Mouse (Mus musculus): ENCODE measurements at regions not wholly inside any gene's neighbourhood (a gene's known extent, or its start where the extent isn't known, plus 50 kb on each side); places are given as distances from the start of the nearest gene placed in this dataset.
"Not testable (repeated sequence)": the region's sequence is repeated elsewhere in the genome, so short reads cannot be mapped to it uniquely, and the experiment has no call there.

GRCm38 (mm10) chr11:31560775-31561174 is 110.9 kb downstream of the Bod1 start:
- Histone ChIP-seq H3K9ac (ENCODE audit: low read depth, low read length) (no peak overlapping the region), H3K27me3 (replicated peaks; ENCODE audit: control insufficient read depth, insufficient read depth, low read length) (no peaks in the 10 kb centered on the region), H3K4me3 (ENCODE audit: low read depth, low read length) (no peak overlapping the region)

GRCm38 (mm10) chr11:31555042-31555441 is 116.6 kb downstream of the Bod1 start:
- no peak for ATAC-seq
- 87% methylated on average over 4 of the region's 4 CpGs for WGBS
- Histone ChIP-seq H3K27me3 (replicated peaks; ENCODE audit: control insufficient read depth, insufficient read depth, low read length) (no peaks in the 10 kb centered on the region), H3K9ac (ENCODE audit: low read depth, low read length) (no peak overlapping the region), H3K36me3 (ENCODE audit: control insufficient read depth, insufficient read depth) (no peaks in the 10 kb centered on the region), H3K9me3 (ENCODE audit: control insufficient read depth) (no peaks in the 10 kb centered on the region), H3K4me2 (replicated peaks; ENCODE audit: low read depth) (no peak overlapping the region), H3K4me3 (ENCODE audit: low read depth, low read length) (no peak overlapping the region), H3K27ac (ENCODE audit: low read depth, low read length) (no peak overlapping the region), H3K4me1 (replicated peaks; ENCODE audit: control insufficient read depth, insufficient read depth, low read length) (no peaks in the 10 kb centered on the region)
- TF ChIP-seq CTCF (IDR thresholded peaks at IDR 0.05; ENCODE audit: low read depth) = no peak

More at GRCm38 (mm10) chr11:31560775-31561174, 110.9 kb downstream of the Bod1 start:
- 79% methylated on average over 10 of the region's 10 CpGs for WGBS
- H3K9me3 ChIP-seq (ENCODE audit: control insufficient read depth) = no peaks in the 10 kb centered on the region
- H3K27ac ChIP-seq (ENCODE audit: low read depth, low read length) = no peak overlapping the region
- H3K4me2 ChIP-seq (replicated peaks; ENCODE audit: low read depth) = no peak overlapping the region
- H3K36me3 ChIP-seq (ENCODE audit: control insufficient read depth, insufficient read depth) = no peaks in the 10 kb centered on the region
- no peaks in the 10 kb centered on the region for H3K4me1 ChIP-seq (replicated peaks; ENCODE audit: control insufficient read depth, insufficient read depth, low read length)
- TF ChIP-seq CTCF (IDR thresholded peaks at IDR 0.05; ENCODE audit: low read depth) = no peak
- no peak for ATAC-seq

GRCm38 (mm10) chr11:31551614-31552271 is 119.9 kb downstream of the Bod1 start:
- no peak overlapping the region for H3K4me2 ChIP-seq (replicated peaks; ENCODE audit: low read depth)
- H3K9me3 ChIP-seq (ENCODE audit: control insufficient read depth) = no peaks in the 10 kb centered on the region
- H3K27me3 ChIP-seq (replicated peaks; ENCODE audit: control insufficient read depth, insufficient read depth, low read length) = no peaks in the 10 kb centered on the region
- TF ChIP-seq CTCF (IDR thresholded peaks at IDR 0.05; ENCODE audit: low read depth) = no peak
- no peak overlapping the region for H3K4me3 ChIP-seq (ENCODE audit: low read depth, low read length)
- 60% methylated on average over 10 of the region's 10 CpGs for WGBS
- no peak overlapping the region for H3K9ac ChIP-seq (ENCODE audit: low read depth, low read length)
- H3K4me1 ChIP-seq (replicated peaks; ENCODE audit: control insufficient read depth, insufficient read depth, low read length) = no peaks in the 10 kb centered on the region
- no peak for ATAC-seq
- no peak overlapping the region for H3K27ac ChIP-seq (ENCODE audit: low read depth, low read length)
- no peaks in the 10 kb centered on the region for H3K36me3 ChIP-seq (ENCODE audit: control insufficient read depth, insufficient read depth)

GRCm38 (mm10) chr11:31550747-31551613 is 120.7 kb downstream of the Bod1 start:
- H3K4me2 ChIP-seq (replicated peaks; ENCODE audit: low read depth) = no peak overlapping the region
- no peak for TF ChIP-seq CTCF (IDR thresholded peaks at IDR 0.05; ENCODE audit: low read depth)
- H3K27ac ChIP-seq (ENCODE audit: low read depth, low read length) = no peak overlapping the region
- no peaks in the 10 kb centered on the region for H3K4me1 ChIP-seq (replicated peaks; ENCODE audit: control insufficient read depth, insufficient read depth, low read length)
- no peak for ATAC-seq
- no peak overlapping the region for H3K4me3 ChIP-seq (ENCODE audit: low read depth, low read length)
- H3K9ac ChIP-seq (ENCODE audit: low read depth, low read length) = no peak overlapping the region
- WGBS = 51% methylated on average over 6 of the region's 6 CpGs
- no peaks in the 10 kb centered on the region for H3K27me3 ChIP-seq (replicated peaks; ENCODE audit: control insufficient read depth, insufficient read depth, low read length)
- no peaks in the 10 kb centered on the region for H3K9me3 ChIP-seq (ENCODE audit: control insufficient read depth)
- H3K36me3 ChIP-seq (ENCODE audit: control insufficient read depth, insufficient read depth) = no peaks in the 10 kb centered on the region

- not testable (repeated sequence) for H3K36me3 ChIP-seq (ENCODE audit: control insufficient read depth, insufficient read depth); H3K4me2 ChIP-seq (replicated peaks; ENCODE audit: low read depth); H3K27ac ChIP-seq (ENCODE audit: low read depth, low read length); H3K4me1 ChIP-seq (replicated peaks; ENCODE audit: control insufficient read depth, insufficient read depth, low read length); H3K9me3 ChIP-seq (ENCODE audit: control insufficient read depth); H3K9ac ChIP-seq (ENCODE audit: low read depth, low read length); H3K4me3 ChIP-seq (ENCODE audit: low read depth, low read length); ATAC-seq; H3K27me3 ChIP-seq (replicated peaks; ENCODE audit: control insufficient read depth, insufficient read depth, low read length)
- 89% methylated on average over 10 of the region's 10 CpGs for WGBS
Measured at GRCm38 (mm10) chr11:31545514-31545913, 126.2 kb downstream of the Bod1 start.

- Histone ChIP-seq H3K36me3 (ENCODE audit: control insufficient read depth, insufficient read depth) (no peaks in the 10 kb centered on the region), H3K27me3 (replicated peaks; ENCODE audit: control insufficient read depth, insufficient read depth, low read length) (no peaks in the 10 kb centered on the region), H3K4me2 (replicated peaks; ENCODE audit: low read depth) (no peak overlapping the region), H3K4me1 (replicated peaks; ENCODE audit: control insufficient read depth, insufficient read depth, low read length) (no peaks in the 10 kb centered on the region), H3K27ac (ENCODE audit: low read depth, low read length) (no peak overlapping the region), H3K9me3 (ENCODE audit: control insufficient read depth) (no peaks in the 10 kb centered on the region), H3K4me3 (ENCODE audit: low read depth, low read length) (no peak overlapping the region), H3K9ac (ENCODE audit: low read depth, low read length) (no peak overlapping the region)
- no peak for ATAC-seq
- TF ChIP-seq CTCF (IDR thresholded peaks at IDR 0.05; ENCODE audit: low read depth) = no peak
- 79% methylated on average over 8 of the region's 8 CpGs for WGBS
Measured at GRCm38 (mm10) chr11:31542635-31543219, 129.0 kb downstream of the Bod1 start.
